Mouse (Mus musculus) hindbrain, embryonic 13.5 days (tissue): ENCODE results near the gene Runx2. TPM values are rescaled to one million over a fixed set of nuclear protein-coding genes. Genes with fewer than 3 reads are reported as not detected.
A peak's percentile ranks its signal among the peaks of the same experiment; 100 is the strongest.

Experiments
- ATAC-seq: fragments of 200-750 bp; cut with Nextera tagmentation; 2 replicates; pipeline ENCODE4 v1.8.0; 2017; ENCODE audit warnings: moderate TSS enrichment; ENCODE audit not compliant: low FRiP score
- H3K27ac ChIP-seq: fragments of 300-500 bp; sonication (generic); 2 replicates; pipeline ENCODE4 v1.5.1; 2015; ENCODE audit warnings: inconsistent platforms, mild to moderate bottlenecking, moderate library complexity
- H3K27me3 ChIP-seq: fragments of 300-500 bp; sonication (generic); 2 replicates; pipeline ENCODE4 v1.6.1; 2015; ENCODE audit warnings: mild to moderate bottlenecking, inconsistent platforms
- H3K36me3 ChIP-seq: fragments of 300-500 bp; sonication (generic); 2 replicates; pipeline ENCODE4 v1.6.1; 2015; ENCODE audit warnings: mild to moderate bottlenecking, inconsistent platforms
- H3K4me1 ChIP-seq: fragments of 300-500 bp; sonication (generic); replicated peaks from 2 replicates; pipeline ENCODE4 v1.6.1; 2015; ENCODE audit warnings: inconsistent platforms
- H3K4me2 ChIP-seq: fragments of 300-500 bp; sonication (generic); 2 replicates; pipeline ENCODE4 v1.6.1; 2015; ENCODE audit warnings: inconsistent platforms, mild to moderate bottlenecking, moderate library complexity
- H3K4me3 ChIP-seq: fragments of 300-500 bp; sonication (generic); 2 replicates; pipeline ENCODE4 v1.5.1; 2015; ENCODE audit warnings: mild to moderate bottlenecking, inconsistent platforms
- H3K9ac ChIP-seq: fragments of 300-500 bp; sonication (generic); 2 replicates; pipeline ENCODE4 v1.6.1; 2015; ENCODE audit warnings: mild to moderate bottlenecking, inconsistent platforms
- H3K9me3 ChIP-seq: fragments of 300-500 bp; sonication (generic); 2 replicates; pipeline ENCODE4 v1.6.1; 2016; ENCODE audit warnings: inconsistent platforms
- WGBS: fragments of 180-500 bp; shearing (Covaris S2); methylation state at CpG from one replicate; pipeline ENCODE4 v1.1.7; 2015; 5-methylcytosine and 5-hydroxymethylcytosine counted together
- polyA plus RNA-seq: library from polyadenylated mRNA; unstranded; fragments of >200 nt; fragmentation: Nextera tagmentation; extraction: Ambion mirVana; gene quantifications from 2 replicates; pipeline ENCODE4 v1.2.1, GENCODE M21; 2015

Gene Runx2
- polyA plus RNA-seq, 1 experiment from 2014 or later: 0.62 TPM

GRCm38 (mm10) chr17:44508198-44508715 lies 306.3 kb downstream of the Runx2 start:
- Histone ChIP-seq H3K9me3 (no peaks in the 10 kb centered on the region), H3K4me2 (no peak overlapping the region), H3K27me3 (no peaks in the 10 kb centered on the region), H3K27ac (no peak overlapping the region), H3K4me1 (peaks cover 16% of the 10 kb centered on the region), H3K9ac (no peak overlapping the region), H3K4me3 (no peak overlapping the region), H3K36me3 (no peaks in the 10 kb centered on the region)
- ATAC-seq: peak; percentile 13; the same call in 1 of the 2 replicates
- WGBS: 58% methylated on average over 7 of the region's 7 CpGs

GRCm38 (mm10) chr17:44507741-44508140 lies 306.9 kb downstream of the Runx2 start:
- Histone ChIP-seq H3K4me2 (no peak overlapping the region), H3K36me3 (no peaks in the 10 kb centered on the region), H3K4me1 (peaks cover 16% of the 10 kb centered on the region), H3K27ac (no peak overlapping the region), H3K27me3 (no peaks in the 10 kb centered on the region), H3K9ac (no peak overlapping the region), H3K9me3 (no peaks in the 10 kb centered on the region), H3K4me3 (no peak overlapping the region)
- ATAC-seq: no peak
- 87% methylated on average over 3 of the region's 3 CpGs for WGBS

- no peak for ATAC-seq
- Histone ChIP-seq H3K4me3 (no peak overlapping the region), H3K36me3 (no peaks in the 10 kb centered on the region), H3K4me1 (peaks cover 16% of the 10 kb centered on the region), H3K27me3 (no peaks in the 10 kb centered on the region), H3K9ac (no peak overlapping the region), H3K4me2 (no peak overlapping the region), H3K27ac (no peak overlapping the region), H3K9me3 (no peaks in the 10 kb centered on the region)
- 69% methylated on average over 3 of the region's 3 CpGs for WGBS
Observed at GRCm38 (mm10) chr17:44506524-44506923, 308.1 kb downstream of the Runx2 start.

- Histone ChIP-seq H3K4me2 (no peak overlapping the region), H3K9ac (no peak overlapping the region), H3K4me1 (peaks cover 16% of the 10 kb centered on the region), H3K9me3 (no peaks in the 10 kb centered on the region), H3K36me3 (no peaks in the 10 kb centered on the region), H3K27ac (no peak overlapping the region), H3K4me3 (no peak overlapping the region), H3K27me3 (no peaks in the 10 kb centered on the region)
- 94% methylated on average over 10 of the region's 10 CpGs for WGBS
- no peak for ATAC-seq
Observed at GRCm38 (mm10) chr17:44504794-44505317, 309.7 kb downstream of the Runx2 start.

GRCm38 (mm10) chr17:44502176-44502575 lies 312.4 kb downstream of the Runx2 start:
- 92% methylated on average over 5 of the region's 5 CpGs for WGBS
- no peak overlapping the region for H3K4me3 ChIP-seq
- no peak for ATAC-seq

GRCm38 (mm10) chr17:44500306-44500899 lies 314.2 kb downstream of the Runx2 start:
- Histone ChIP-seq H3K27me3 (no peaks in the 10 kb centered on the region), H3K27ac (no peak overlapping the region), H3K36me3 (no peaks in the 10 kb centered on the region), H3K4me3 (no peak overlapping the region), H3K4me2 (no peak overlapping the region), H3K9me3 (no peaks in the 10 kb centered on the region), H3K9ac (no peak overlapping the region), H3K4me1 (no peaks in the 10 kb centered on the region; the same call in 1 of the 2 replicates)
- ATAC-seq: no peak
- WGBS: 90% methylated on average over 11 of the region's 11 CpGs

More at GRCm38 (mm10) chr17:44502176-44502575, 312.4 kb downstream of the Runx2 start:
- no peaks in the 10 kb centered on the region for H3K27me3 ChIP-seq
- no peak overlapping the region for H3K9ac ChIP-seq
- no peak overlapping the region for H3K27ac ChIP-seq
- peaks cover 3% of the 10 kb centered on the region; the same call in 1 of the 2 replicates for H3K4me1 ChIP-seq
- H3K9me3 ChIP-seq: no peaks in the 10 kb centered on the region
- no peaks in the 10 kb centered on the region for H3K36me3 ChIP-seq
- no peak overlapping the region for H3K4me2 ChIP-seq

GRCm38 (mm10) chr17:44490164-44490794 lies 324.3 kb downstream of the Runx2 start:
- 72% methylated on average over 11 of the region's 11 CpGs for WGBS
- H3K4me1 ChIP-seq: no peaks in the 10 kb centered on the region
- H3K27ac ChIP-seq: no peak overlapping the region
- no peaks in the 10 kb centered on the region for H3K27me3 ChIP-seq
- no peak overlapping the region for H3K4me2 ChIP-seq
- H3K4me3 ChIP-seq: no peak overlapping the region
- ATAC-seq: no peak
- H3K36me3 ChIP-seq: no peaks in the 10 kb centered on the region
- H3K9ac ChIP-seq: no peak overlapping the region
- no peaks in the 10 kb centered on the region for H3K9me3 ChIP-seq

GRCm38 (mm10) chr17:44489346-44489745 lies 325.3 kb downstream of the Runx2 start:
- no peak for ATAC-seq
- Histone ChIP-seq H3K27me3 (no peaks in the 10 kb centered on the region), H3K4me2 (no peak overlapping the region), H3K9ac (no peak overlapping the region), H3K9me3 (no peaks in the 10 kb centered on the region), H3K27ac (no peak overlapping the region), H3K4me3 (no peak overlapping the region), H3K36me3 (no peaks in the 10 kb centered on the region), H3K4me1 (no peaks in the 10 kb centered on the region)
- WGBS: 79% methylated on average over 6 of the region's 6 CpGs

- H3K36me3 ChIP-seq: no peaks in the 10 kb centered on the region
- ATAC-seq: no peak
- WGBS: 78% methylated on average over 10 of the region's 10 CpGs
- H3K4me2 ChIP-seq: no peak overlapping the region
- no peak overlapping the region for H3K27ac ChIP-seq
- H3K27me3 ChIP-seq: no peaks in the 10 kb centered on the region
- H3K9ac ChIP-seq: no peak overlapping the region
- no peaks in the 10 kb centered on the region for H3K4me1 ChIP-seq
- H3K4me3 ChIP-seq: no peak overlapping the region
- no peaks in the 10 kb centered on the region for H3K9me3 ChIP-seq
Observed at GRCm38 (mm10) chr17:44487514-44488244, 326.9 kb downstream of the Runx2 start.

- H3K4me1 ChIP-seq: no peaks in the 10 kb centered on the region
- no peak overlapping the region for H3K4me2 ChIP-seq
- no peak overlapping the region for H3K4me3 ChIP-seq
- no peak for ATAC-seq
- no peak overlapping the region for H3K27ac ChIP-seq
- 83% methylated on average over 5 of the region's 5 CpGs for WGBS
- no peak overlapping the region for H3K9ac ChIP-seq
- H3K9me3 ChIP-seq: no peaks in the 10 kb centered on the region
- no peaks in the 10 kb centered on the region for H3K27me3 ChIP-seq
- H3K36me3 ChIP-seq: no peaks in the 10 kb centered on the region
Observed at GRCm38 (mm10) chr17:44485337-44485736, 329.3 kb downstream of the Runx2 start.

GRCm38 (mm10) chr17:44479918-44480317 lies 334.7 kb downstream of the Runx2 start:
- no peaks in the 10 kb centered on the region for H3K4me1 ChIP-seq
- WGBS: 39% methylated on average over 5 of the region's 5 CpGs
- no peaks in the 10 kb centered on the region for H3K27me3 ChIP-seq
- no peaks in the 10 kb centered on the region for H3K36me3 ChIP-seq
- H3K9ac ChIP-seq: no peak overlapping the region
- H3K27ac ChIP-seq: no peak overlapping the region
- no peak for ATAC-seq
- H3K4me3 ChIP-seq: no peak overlapping the region
- no peak overlapping the region for H3K4me2 ChIP-seq
- no peaks in the 10 kb centered on the region for H3K9me3 ChIP-seq

GRCm38 (mm10) chr17:44479491-44479890 lies 335.1 kb downstream of the Runx2 start:
- Histone ChIP-seq H3K4me1 (no peaks in the 10 kb centered on the region), H3K27me3 (no peaks in the 10 kb centered on the region)
- 85% methylated on average over 4 of the region's 4 CpGs for WGBS

More at GRCm38 (mm10) chr17:44479491-44479890, 335.1 kb downstream of the Runx2 start:
- Histone ChIP-seq H3K4me2 (no peak overlapping the region), H3K36me3 (no peaks in the 10 kb centered on the region), H3K9me3 (no peaks in the 10 kb centered on the region), H3K9ac (no peak overlapping the region), H3K4me3 (no peak overlapping the region), H3K27ac (no peak overlapping the region)
- no peak for ATAC-seq
